8 mouse cellular contexts compared by ENCODE assay signal in genomic region chr8:120735770-120736481, GRCm38 (mm10). TPM values are rescaled to one million over a fixed set of nuclear protein-coding genes. Genes with fewer than 3 reads are reported as not detected.
DNase-seq lines count a peak whose midpoint lies in the region; ATAC-seq lines count a peak whose summit lies in the region.

Gene Irf8, plus strand, starts transcription at chr8:120736358.

- H3K36me3 ChIP-seq in forebrain, embryonic 15.5 days = no peaks in the 10 kb centered on the region
- no peaks in the 10 kb centered on the region for H3K36me3 ChIP-seq in liver, embryonic 15.5 days (replicated peaks)
- H3K36me3 ChIP-seq in neural tube, embryonic 11.5 days (ENCODE audit: control insufficient read depth, insufficient read depth, low read length) = no peaks in the 10 kb centered on the region
- no peaks in the 10 kb centered on the region for H3K36me3 ChIP-seq in stomach, embryonic 15.5 days

- H3K9ac ChIP-seq in forebrain, embryonic 15.5 days (replicated peaks) = peak within 1 kb of the TSS; percentile 51
- peak within 1 kb of the TSS; percentile 12; the same call in 1 of the 2 replicates for H3K9ac ChIP-seq in liver, embryonic 15.5 days
- peak within 1 kb of the TSS; percentile 48 for H3K9ac ChIP-seq in neural tube, embryonic 11.5 days (ENCODE audit: low read length)
- H3K9ac ChIP-seq in stomach, embryonic 15.5 days = peak within 1 kb of the TSS; percentile 60

- peaks cover 12% of the 10 kb centered on the region for H3K4me1 ChIP-seq in forebrain, embryonic 15.5 days
- 0 out of 2 replicates have a peak, but pooled peaks cover 3% of the 10 kb centered on the region for H3K4me1 ChIP-seq in liver, embryonic 15.5 days (replicated peaks)
- H3K4me1 ChIP-seq in neural tube, embryonic 11.5 days (ENCODE audit: control insufficient read depth, insufficient read depth, low read length) = peaks cover 4% of the 10 kb centered on the region; the same call in 1 of the 2 replicates
- H3K4me1 ChIP-seq in stomach, embryonic 15.5 days = peaks cover 15% of the 10 kb centered on the region

- peak; percentile 94 for ATAC-seq in forebrain, embryonic 15.5 days (replicated peaks)
- ATAC-seq in liver, embryonic 15.5 days (ENCODE audit: insufficient read depth) = peak; percentile 83
- ATAC-seq in neural tube, embryonic 11.5 days (ENCODE audit: insufficient read depth, low FRiP score, low TSS enrichment) = peak; percentile 79
- peak; percentile 85 for ATAC-seq in stomach, embryonic 15.5 days (ENCODE audit: insufficient read depth, low FRiP score, low read depth)

- no peak within 1 kb of the TSS for H3K27ac ChIP-seq in forebrain, embryonic 15.5 days (replicated peaks)
- 0 out of 2 replicates have a peak within 1 kb of the TSS, but pooled peaks have one; percentile 30 for H3K27ac ChIP-seq in liver, embryonic 15.5 days (replicated peaks)
- H3K27ac ChIP-seq in neural tube, embryonic 11.5 days (ENCODE audit: low read depth, low read length) = no peak within 1 kb of the TSS
- H3K27ac ChIP-seq in stomach, embryonic 15.5 days = no peak within 1 kb of the TSS; the same call in 1 of the 2 replicates

- no peaks in the 10 kb centered on the region for H3K9me3 ChIP-seq in forebrain, embryonic 15.5 days
- no peaks in the 10 kb centered on the region for H3K9me3 ChIP-seq in liver, embryonic 15.5 days (replicated peaks)
- no peaks in the 10 kb centered on the region for H3K9me3 ChIP-seq in neural tube, embryonic 11.5 days (ENCODE audit: control insufficient read depth, low read length)
- H3K9me3 ChIP-seq in stomach, embryonic 15.5 days = no peaks in the 10 kb centered on the region

- H3K4me3 ChIP-seq in forebrain, embryonic 15.5 days = peak within 1 kb of the TSS; percentile 56
- peak within 1 kb of the TSS; percentile 50 for H3K4me3 ChIP-seq in liver, embryonic 15.5 days (replicated peaks)
- H3K4me3 ChIP-seq in neural tube, embryonic 11.5 days (ENCODE audit: low read depth, low read length) = peak within 1 kb of the TSS; percentile 43
- H3K4me3 ChIP-seq in stomach, embryonic 15.5 days (replicated peaks) = peak within 1 kb of the TSS; percentile 49

- intact Hi-C loops in heart, postnatal 10 days (cut with DNase I) = loop anchor here (5.0 kb wide), 2 partner anchors 54 to 61 kb away; no protein-coding TSS in a partner anchor

- peaks cover 31% of the 10 kb centered on the region for H3K27me3 ChIP-seq in forebrain, embryonic 15.5 days
- H3K27me3 ChIP-seq in liver, embryonic 15.5 days = peaks cover 55% of the 10 kb centered on the region
- peaks cover 20% of the 10 kb centered on the region for H3K27me3 ChIP-seq in neural tube, embryonic 11.5 days (ENCODE audit: control insufficient read depth, insufficient read depth, low read length)
- peaks cover 27% of the 10 kb centered on the region for H3K27me3 ChIP-seq in stomach, embryonic 15.5 days (replicated peaks)

- H3K4me2 ChIP-seq in forebrain, embryonic 15.5 days (replicated peaks) = peak within 1 kb of the TSS; percentile 87
- peak within 1 kb of the TSS; percentile 66 for H3K4me2 ChIP-seq in liver, embryonic 15.5 days
- H3K4me2 ChIP-seq in neural tube, embryonic 11.5 days (ENCODE audit: low read depth) = peak within 1 kb of the TSS; percentile 81
- H3K4me2 ChIP-seq in stomach, embryonic 15.5 days = peak within 1 kb of the TSS; percentile 99

- peak; percentile 70 for DNase-seq in CD8-positive naive resting alpha-beta T cell, adult 2 months (ENCODE audit: low read depth in 2 of 2, low spot score in 2 of 2)
- peak; percentile 13 for DNase-seq in cerebellum, adult 11-12 months
- peak; percentile 91 to 92 for DNase-seq in heart, postnatal 10 days
- DNase-seq in kidney, postnatal 36 days = peak; percentile 89 to 93
- peak; percentile 89 for DNase-seq in neural tube, embryonic 11.5 days (ENCODE audit: low spot score)

- under 1% methylated on average over 60 of the region's 62 CpGs for WGBS in forebrain, embryonic 15.5 days
- under 1% methylated on average over 61 of the region's 62 CpGs for WGBS in liver, embryonic 15.5 days (ENCODE audit: insufficient replicate concordance)
- WGBS in neural tube, embryonic 11.5 days = under 1% methylated on average over 61 of the region's 62 CpGs
- WGBS in stomach, embryonic 15.5 days = under 1% methylated on average over 61 of the region's 62 CpGs

RNA-seq across cellular contexts. Expression of gene Irf8, which starts in this region (rescaled TPM):
- 4.0 and 4.8 TPM in 2 replicates for polyA plus RNA-seq in forebrain, embryonic 15.5 days (2015; fragmentation: Nextera tagmentation; extraction: Ambion mirVana)
- total RNA-seq in heart, postnatal 10 days (2021) = 1 to 10 TPM; 6.0 to 7.7 TPM
- 17.4 and 18.8 TPM in 2 replicates for polyA plus RNA-seq in liver, embryonic 15.5 days (2015; fragmentation: Nextera tagmentation; extraction: Ambion mirVana)
- 3.6 and 3.8 TPM in 2 replicates for polyA plus RNA-seq in neural tube, embryonic 11.5 days (2014; fragmentation: Nextera tagmentation; extraction: Ambion mirVana)
- polyA plus RNA-seq in stomach, embryonic 15.5 days (2015; fragmentation: Nextera tagmentation; extraction: Ambion mirVana) = 21.8 and 23.0 TPM in 2 replicates

Comparison
In these comparisons a context has a peak if more than half of its experiments do, and no peak if none do; other contexts are left out.
1. DNase-seq: peak in every context shown above with its lines; median percentile 92 in heart, postnatal 10 days; 91 in kidney, postnatal 36 days; 89 in neural tube, embryonic 11.5 days; 70 in CD8-positive naive resting alpha-beta T cell, adult 2 months; 13 in cerebellum, adult 11-12 months.